Mouse (Mus musculus): ENCODE measurements at regions not wholly inside any gene's neighbourhood (a gene's known extent, or its start where the extent isn't known, plus 50 kb on each side); places are given as distances from the start of the nearest gene placed in this dataset.

GRCm38 (mm10) chr9:49998101-49998500 lies 199.4 kb upstream of the Ncam1 start:
- Histone ChIP-seq H3K4me1 (ENCODE audit: insufficient read depth, low read length) (peaks cover 21% of the 10 kb centered on the region), H3K27ac (ENCODE audit: low read length) (no peak overlapping the region), H3K4me3 (ENCODE audit: low read length) (no peak overlapping the region), H3K27me3 (ENCODE audit: insufficient read depth, low read length) (no peaks in the 10 kb centered on the region), H3K4me2 (replicated peaks; ENCODE audit: low read depth, low read length) (no peak overlapping the region), H3K9me3 (ENCODE audit: low read length) (peaks cover 13% of the 10 kb centered on the region), H3K36me3 (ENCODE audit: insufficient read depth, low read length) (no peaks in the 10 kb centered on the region), H3K9ac (replicated peaks; ENCODE audit: low read length) (no peak overlapping the region)
- WGBS = 45% methylated on average over 3 of the region's 3 CpGs
- ATAC-seq (ENCODE audit: low FRiP score, low TSS enrichment) = no peak

DNA sequence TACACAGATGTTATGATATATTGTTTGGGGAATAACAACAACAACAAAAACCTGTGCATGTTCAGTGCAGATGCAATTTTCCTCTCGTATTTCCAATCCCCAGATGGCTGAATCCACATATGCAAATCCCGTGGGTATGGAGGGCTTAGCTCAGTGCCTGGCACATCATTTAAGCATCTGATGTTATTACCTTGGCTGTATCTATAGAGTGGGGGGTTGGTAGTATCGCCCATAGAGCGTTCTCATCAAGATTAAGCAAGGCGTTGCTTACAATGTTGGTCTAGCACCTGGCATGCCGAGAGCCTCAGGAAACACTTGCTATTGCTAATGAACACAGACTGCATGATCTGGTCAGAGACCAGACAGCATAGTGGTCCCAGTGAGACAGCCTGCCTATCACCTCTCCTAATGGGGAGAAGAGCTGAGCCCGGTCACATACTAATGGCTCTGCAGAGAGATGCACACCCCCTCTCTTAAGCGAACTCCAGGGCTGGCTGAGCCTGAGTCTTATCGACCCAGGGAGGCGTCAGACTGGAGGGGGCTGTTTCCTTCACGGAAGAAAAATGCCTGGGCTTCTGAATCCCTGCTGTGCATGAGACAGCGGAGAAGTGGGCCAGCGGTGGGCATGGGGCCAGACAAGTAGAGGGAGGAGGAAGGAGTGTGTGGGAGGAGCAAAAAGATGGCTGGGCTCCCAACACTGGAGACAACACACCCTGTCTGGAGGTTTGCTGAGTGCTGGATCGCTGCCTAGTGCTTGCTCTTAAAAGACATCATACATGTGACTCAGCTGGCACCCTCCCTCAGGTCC lies 190.9 kb upstream of the Ncam1 start:
- ATAC-seq (ENCODE audit: low FRiP score, low TSS enrichment) = peak; percentile 92
- peaks cover under 1% of the 10 kb centered on the region; the same call in 1 of the 2 replicates for H3K9me3 ChIP-seq (ENCODE audit: low read length)

GRCm38 (mm10) chr9:49988064-49988463 lies 189.3 kb upstream of the Ncam1 start:
- Histone ChIP-seq H3K9ac (replicated peaks; ENCODE audit: low read length) (no peak overlapping the region), H3K9me3 (ENCODE audit: low read length) (no peaks in the 10 kb centered on the region; the same call in 1 of the 2 replicates), H3K27ac (ENCODE audit: low read length) (peak overlapping the region; percentile 57), H3K4me2 (replicated peaks; ENCODE audit: low read depth, low read length) (no peak overlapping the region), H3K36me3 (ENCODE audit: insufficient read depth, low read length) (no peaks in the 10 kb centered on the region), H3K4me3 (ENCODE audit: low read length) (no peak overlapping the region), H3K27me3 (ENCODE audit: insufficient read depth, low read length) (no peaks in the 10 kb centered on the region), H3K4me1 (ENCODE audit: insufficient read depth, low read length) (peaks cover 24% of the 10 kb centered on the region)
- no peak for ATAC-seq (ENCODE audit: low FRiP score, low TSS enrichment)
- WGBS = 24% methylated on average over 5 of the region's 5 CpGs

More for the DNA sequence above, 190.9 kb upstream of the Ncam1 start:
- no peaks in the 10 kb centered on the region for H3K36me3 ChIP-seq (ENCODE audit: insufficient read depth, low read length)
- H3K4me2 ChIP-seq (replicated peaks; ENCODE audit: low read depth, low read length) = no peak overlapping the region; the same call in 1 of the 2 replicates
- H3K9ac ChIP-seq (replicated peaks; ENCODE audit: low read length) = no peak overlapping the region
- peak overlapping the region; percentile 51; the same call in 1 of the 2 replicates for H3K27ac ChIP-seq (ENCODE audit: low read length)
- peaks cover 24% of the 10 kb centered on the region for H3K4me1 ChIP-seq (ENCODE audit: insufficient read depth, low read length)
- H3K4me3 ChIP-seq (ENCODE audit: low read length) = no peak overlapping the region
- H3K27me3 ChIP-seq (ENCODE audit: insufficient read depth, low read length) = no peaks in the 10 kb centered on the region
- 52% methylated on average over 14 of the region's 14 CpGs for WGBS

- Histone ChIP-seq H3K27ac (ENCODE audit: low read length) (0 out of 2 replicates have a peak overlapping the region, but pooled peaks have one; percentile 0), H3K27me3 (ENCODE audit: insufficient read depth, low read length) (no peaks in the 10 kb centered on the region), H3K4me3 (ENCODE audit: low read length) (no peak overlapping the region), H3K36me3 (ENCODE audit: insufficient read depth, low read length) (no peaks in the 10 kb centered on the region), H3K4me1 (ENCODE audit: insufficient read depth, low read length) (peaks cover 24% of the 10 kb centered on the region), H3K4me2 (replicated peaks; ENCODE audit: low read depth, low read length) (no peak overlapping the region), H3K9me3 (ENCODE audit: low read length) (no peaks in the 10 kb centered on the region; the same call in 1 of the 2 replicates), H3K9ac (replicated peaks; ENCODE audit: low read length) (no peak overlapping the region)
- no peak; the same call in 1 of the 2 replicates for ATAC-seq (ENCODE audit: low FRiP score, low TSS enrichment)
These were observed 188.8 kb upstream of the Ncam1 start for GRCm38 (mm10) chr9:49987481-49987880.

GRCm38 (mm10) chr9:49980344-49981207 lies 181.9 kb upstream of the Ncam1 start:
- H3K4me3 ChIP-seq (ENCODE audit: low read length) = no peak overlapping the region
- 44% methylated on average over 7 of the region's 7 CpGs for WGBS
- no peak overlapping the region for H3K4me2 ChIP-seq (replicated peaks; ENCODE audit: low read depth, low read length)
- ATAC-seq (ENCODE audit: low FRiP score, low TSS enrichment) = peak; percentile 90
- peak overlapping the region; percentile 46 for H3K27ac ChIP-seq (ENCODE audit: low read length)
- H3K9ac ChIP-seq (replicated peaks; ENCODE audit: low read length) = no peak overlapping the region
- no peaks in the 10 kb centered on the region for H3K36me3 ChIP-seq (ENCODE audit: insufficient read depth, low read length)
- H3K4me1 ChIP-seq (ENCODE audit: insufficient read depth, low read length) = peaks cover 32% of the 10 kb centered on the region
- H3K9me3 ChIP-seq (ENCODE audit: low read length) = no peaks in the 10 kb centered on the region
- no peaks in the 10 kb centered on the region for H3K27me3 ChIP-seq (ENCODE audit: insufficient read depth, low read length)

- Histone ChIP-seq H3K36me3 (ENCODE audit: insufficient read depth, low read length) (no peaks in the 10 kb centered on the region), H3K9me3 (ENCODE audit: low read length) (no peaks in the 10 kb centered on the region), H3K27me3 (ENCODE audit: insufficient read depth, low read length) (no peaks in the 10 kb centered on the region), H3K4me1 (ENCODE audit: insufficient read depth, low read length) (peaks cover 28% of the 10 kb centered on the region), H3K4me2 (replicated peaks; ENCODE audit: low read depth, low read length) (peak overlapping the region; percentile 26; the same call in 1 of the 2 replicates), H3K4me3 (ENCODE audit: low read length) (no peak overlapping the region), H3K27ac (ENCODE audit: low read length) (peak overlapping the region; percentile 76), H3K9ac (replicated peaks; ENCODE audit: low read length) (0 out of 2 replicates have a peak overlapping the region, but pooled peaks have one; percentile 3)
- peak; percentile 79 for ATAC-seq (ENCODE audit: low FRiP score, low TSS enrichment)
- 25% methylated on average over 11 of the region's 11 CpGs for WGBS
These were observed 177.4 kb upstream of the Ncam1 start for GRCm38 (mm10) chr9:49975938-49976671.

DNA sequence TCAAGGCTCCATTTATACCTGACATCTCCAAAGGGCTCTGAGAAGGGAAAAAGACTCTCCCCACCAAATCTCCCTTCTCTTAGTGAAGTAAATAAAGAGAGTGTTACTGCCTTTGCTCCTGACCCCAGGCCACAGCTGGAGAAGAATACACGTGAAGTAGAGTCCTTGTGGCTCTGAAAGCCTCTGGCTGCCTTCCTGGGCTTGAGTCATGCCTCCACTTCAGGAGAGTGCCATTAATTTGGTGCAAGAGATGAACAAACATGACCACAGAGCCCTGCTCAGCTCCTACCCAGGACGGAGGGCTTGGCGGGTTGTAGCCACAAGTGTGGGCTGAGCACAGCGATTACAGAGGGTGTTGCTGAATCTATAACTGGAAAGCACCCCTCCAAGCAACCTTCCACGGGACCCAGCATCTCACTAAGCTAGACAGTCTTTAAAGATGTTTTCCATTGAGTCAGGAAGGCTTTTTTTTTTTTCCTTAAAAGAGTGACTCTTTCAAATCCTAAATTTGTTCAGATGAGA lies 175.3 kb upstream of the Ncam1 start:
- no peaks in the 10 kb centered on the region for H3K27me3 ChIP-seq (ENCODE audit: insufficient read depth, low read length)
- no peak for ATAC-seq (ENCODE audit: low FRiP score, low TSS enrichment)
- H3K9me3 ChIP-seq (ENCODE audit: low read length) = no peaks in the 10 kb centered on the region
- whole genome bisulfite sequencing = 81% methylated on average over 5 of the region's 5 CpGs
- H3K36me3 ChIP-seq (ENCODE audit: insufficient read depth, low read length) = no peaks in the 10 kb centered on the region
- peaks cover 14% of the 10 kb centered on the region for H3K4me1 ChIP-seq (ENCODE audit: insufficient read depth, low read length)
- H3K4me3 ChIP-seq (ENCODE audit: low read length) = no peak overlapping the region
- no peak overlapping the region for H3K27ac ChIP-seq (ENCODE audit: low read length)
- H3K9ac ChIP-seq (replicated peaks; ENCODE audit: low read length) = no peak overlapping the region
- no peak overlapping the region for H3K4me2 ChIP-seq (replicated peaks; ENCODE audit: low read depth, low read length)

DNA sequence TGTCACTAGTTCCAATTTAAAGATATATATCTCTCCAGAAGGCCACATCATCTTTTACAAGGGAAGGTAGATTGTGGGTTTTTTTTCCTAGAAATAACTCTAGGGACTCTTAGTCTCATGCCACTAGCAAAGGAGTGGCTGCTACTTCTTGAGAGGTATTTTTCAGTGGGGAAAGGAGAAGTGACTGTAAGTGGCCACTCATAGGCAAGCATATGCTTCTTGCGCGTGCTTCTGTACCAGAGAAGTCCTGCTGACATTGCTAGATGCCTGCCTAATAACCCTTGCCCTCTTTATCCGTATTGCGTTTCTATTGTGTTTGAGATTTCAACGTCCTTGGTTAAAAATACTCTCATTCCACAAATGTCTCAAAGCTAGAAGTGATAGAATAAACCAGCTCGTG lies 170.7 kb upstream of the Ncam1 start:
- Histone ChIP-seq H3K27ac (ENCODE audit: low read length) (no peak overlapping the region), H3K36me3 (ENCODE audit: insufficient read depth, low read length) (no peaks in the 10 kb centered on the region), H3K9me3 (ENCODE audit: low read length) (no peaks in the 10 kb centered on the region), H3K4me1 (ENCODE audit: insufficient read depth, low read length) (no peaks in the 10 kb centered on the region), H3K9ac (replicated peaks; ENCODE audit: low read length) (no peak overlapping the region), H3K27me3 (ENCODE audit: insufficient read depth, low read length) (no peaks in the 10 kb centered on the region), H3K4me3 (ENCODE audit: low read length) (no peak overlapping the region), H3K4me2 (replicated peaks; ENCODE audit: low read depth, low read length) (no peak overlapping the region)
- ATAC-seq (ENCODE audit: low FRiP score, low TSS enrichment) = no peak
- WGBS = 71% methylated on average over 6 of the region's 6 CpGs

DNA sequence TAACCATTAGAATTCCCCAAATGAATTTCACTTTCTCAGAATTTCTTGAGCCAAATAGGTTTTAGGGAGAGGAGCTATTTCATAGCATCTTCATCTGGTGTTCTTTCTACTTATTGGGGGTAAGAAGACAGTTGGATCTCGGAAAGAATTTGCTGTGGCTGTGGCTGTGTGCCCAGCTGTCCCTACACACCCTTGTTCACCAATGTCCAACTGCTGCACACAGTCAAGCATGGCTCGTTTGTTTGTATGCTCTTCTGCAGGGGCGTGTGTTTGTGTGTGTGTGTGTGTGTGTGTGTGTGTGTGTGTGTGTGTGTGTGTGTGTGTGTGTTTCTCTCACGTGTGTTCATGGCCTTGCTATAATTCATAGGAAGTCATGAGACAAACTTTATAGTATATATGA lies 165.9 kb upstream of the Ncam1 start:
- WGBS = 81% methylated on average over 4 of the region's 4 CpGs
- Histone ChIP-seq H3K36me3 (ENCODE audit: insufficient read depth, low read length) (no peaks in the 10 kb centered on the region), H3K4me2 (replicated peaks; ENCODE audit: low read depth, low read length) (no peak overlapping the region), H3K27me3 (ENCODE audit: insufficient read depth, low read length) (no peaks in the 10 kb centered on the region), H3K9ac (replicated peaks; ENCODE audit: low read length) (no peak overlapping the region), H3K4me3 (ENCODE audit: low read length) (no peak overlapping the region), H3K27ac (ENCODE audit: low read length) (no peak overlapping the region), H3K4me1 (ENCODE audit: insufficient read depth, low read length) (peaks cover 28% of the 10 kb centered on the region), H3K9me3 (ENCODE audit: low read length) (no peaks in the 10 kb centered on the region)
- no peak for ATAC-seq (ENCODE audit: low FRiP score, low TSS enrichment)

Data from kidney, embryonic 16.5 days (tissue).